Mouse (Mus musculus) E14TG2a.4 (cell line): ENCODE data around the gene Aldh6a1.

Source experiments
- CTCF ChIP-seq: conservative IDR thresholded peaks from 2 replicates; pipeline ENCODE4 v1.5.1; 2014; ENCODE audit warnings: low read length
- NANOG ChIP-seq: IDR thresholded peaks from 2 replicates; pipeline ENCODE4 v1.6.1; 2014; ENCODE audit warnings: borderline replicate concordance, low read length, mixed read lengths
- POU5F1 ChIP-seq: IDR thresholded peaks from 2 replicates; pipeline ENCODE4 v1.6.1; 2014; ENCODE audit warnings: low read length, borderline replicate concordance

- TF ChIP-seq CTCF (no peak), POU5F1 (no peak), NANOG (no peak)
These were observed 3.4 kb downstream of the Aldh6a1 start for GRCm38 (mm10) chr12:84447386-84447785.
